Mouse (Mus musculus): Measurements from ENCODE around the gene Evi2.

DNA sequence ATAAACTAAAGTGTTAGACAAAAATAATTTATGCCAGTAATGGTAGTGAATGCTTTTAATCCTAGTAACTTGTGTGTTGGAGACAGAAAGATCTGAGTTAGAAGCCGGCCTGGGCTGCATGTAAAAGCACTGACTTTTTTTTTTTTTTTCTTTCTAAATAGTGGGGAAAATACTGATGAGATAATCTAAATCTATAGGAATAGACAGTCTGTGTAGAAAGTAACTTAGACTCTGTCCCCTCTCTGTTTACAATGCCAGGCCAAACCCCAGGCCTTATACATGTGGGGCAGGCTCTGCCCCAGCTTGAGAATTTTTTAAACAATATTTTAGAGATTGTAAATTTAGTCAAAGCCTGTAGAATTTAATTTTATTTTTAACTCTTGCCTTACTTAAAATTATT lies 7.4 kb downstream of the Evi2 start:
- TF ChIP-seq CTCF (IDR thresholded peaks at IDR 0.05; ENCODE audit: borderline replicate concordance, insufficient read depth, low read length) (no peak), POLR2A (IDR thresholded peaks at IDR 0.05; ENCODE audit: low read depth, low read length) (no peak)

Data from embryonic fibroblast, embryonic 13.5 days (primary cell).